ENCODE assay signal across 8 mouse cellular contexts in genomic region chr4:43561997-43562768, GRCm38 (mm10). TPM values are rescaled to one million over a fixed set of nuclear protein-coding genes. Genes with fewer than 3 reads are reported as not detected.
DNase-seq lines count a peak whose midpoint lies in the region; ATAC-seq lines count a peak whose summit lies in the region.

Gene Creb3 (plus strand): TSS chr4:43562332.
Gene Tln1 (minus strand): TSS chr4:43562691.

- peak within 1 kb of the TSS; percentile 88 for H3K4me3 ChIP-seq in hindbrain, embryonic 15.5 days

- peak within 1 kb of the TSS; percentile 98 for H3K27ac ChIP-seq in hindbrain, embryonic 15.5 days (replicated peaks)

- peak; percentile 96 for ATAC-seq in hindbrain, embryonic 15.5 days (ENCODE audit: low FRiP score, low read depth)

- under 1% methylated on average over 61 of the region's 62 CpGs for WGBS in hindbrain, embryonic 15.5 days

- no peaks in the 10 kb centered on the region for H3K9me3 ChIP-seq in hindbrain, embryonic 15.5 days

- peak within 1 kb of the TSS; percentile 93 for H3K9ac ChIP-seq in hindbrain, embryonic 15.5 days

- peak; percentile 94 for DNase-seq in T-cell, adult 2 months (ENCODE audit: low spot score)
- peak; percentile 94 to 95 for DNase-seq in cerebellum, postnatal 36 days
- peak; percentile 95 to 98 for DNase-seq in frontal cortex, postnatal 36 days (ENCODE audit: low spot score in 2 of 2)
- peak; percentile 93 for DNase-seq in left cerebral cortex, adult 11 months (ENCODE audit: low spot score)
- peak; percentile 95 to 96 for DNase-seq in lung, postnatal 4 days
- peak; percentile 89 for DNase-seq in retina, postnatal 7 days (ENCODE audit: low read depth, low spot score)
- DNase-seq in urinary bladder, adult 2 months (ENCODE audit: low spot score) = peak; percentile 87

- peaks cover 32% of the 10 kb centered on the region for H3K36me3 ChIP-seq in hindbrain, embryonic 15.5 days

- peaks cover 49% of the 10 kb centered on the region for H3K4me1 ChIP-seq in hindbrain, embryonic 15.5 days (replicated peaks)

- no peaks in the 10 kb centered on the region for H3K27me3 ChIP-seq in hindbrain, embryonic 15.5 days

- peak within 1 kb of the TSS; percentile 87 for H3K4me2 ChIP-seq in hindbrain, embryonic 15.5 days

RNA-seq across cellular contexts. Expression of gene Creb3, which starts in this region (rescaled TPM):
- 76.8 and 79.5 TPM in 2 replicates for polyA plus RNA-seq in hindbrain, embryonic 15.5 days (2015; fragmentation: Nextera tagmentation; extraction: Ambion mirVana)
- polyA plus RNA-seq in urinary bladder, adult 2 months (2012; rRNA removed) = 57.7 and 77.0 TPM in 2 replicates

RNA-seq across cellular contexts. Expression of gene Tln1, which starts in this region (rescaled TPM):
- polyA plus RNA-seq in hindbrain, embryonic 15.5 days (2015; fragmentation: Nextera tagmentation; extraction: Ambion mirVana) = 66.2 and 69.2 TPM in 2 replicates
- 124 and 153 TPM in 2 replicates for polyA plus RNA-seq in urinary bladder, adult 2 months (2012; rRNA removed)

Comparison
In these comparisons a context has a peak if more than half of its experiments do, and no peak if none do; other contexts are left out.
1. Peak in every context shown above with its lines: DNase-seq, ATAC-seq, H3K4me3 ChIP-seq and H3K27ac ChIP-seq.